Mouse (Mus musculus) lung, postnatal 0 days (tissue): ENCODE measurements at regions not wholly inside any gene's neighbourhood (a gene's known extent, or its start where the extent isn't known, plus 50 kb on each side); places are given as distances from the start of the nearest gene placed in this dataset.

Experiments used
- CTCF ChIP-seq: IDR thresholded peaks from 2 replicates; pipeline ENCODE4 v1.5.1; 2016; ENCODE audit warnings: antibody characterized with exemption, mild to moderate bottlenecking
- EP300 ChIP-seq: IDR thresholded peaks from 2 replicates; pipeline ENCODE4 v1.6.1; 2016; ENCODE audit warnings: antibody characterized with exemption, mild to moderate bottlenecking, control low read depth

DNA sequence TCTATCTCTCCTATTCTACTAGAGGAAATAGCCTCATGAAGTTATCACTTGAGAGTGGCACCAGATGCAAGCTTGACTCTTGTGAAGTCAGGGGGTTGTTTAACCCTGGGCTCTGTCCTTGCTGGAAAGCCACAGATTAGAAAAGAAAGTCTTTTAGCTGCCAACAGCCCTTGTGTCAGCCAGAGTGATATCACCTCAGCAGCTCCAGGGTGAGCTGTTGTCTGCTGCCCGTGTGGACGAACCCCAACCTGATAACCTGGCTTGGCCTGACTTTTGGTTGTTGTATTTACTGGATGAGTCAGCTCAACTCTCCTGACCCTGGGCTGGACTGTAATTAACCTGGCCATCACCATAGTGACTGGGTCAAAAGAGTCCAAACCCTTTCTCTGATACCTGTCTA, 88.6 kb upstream of the Serbp1 start:
- TF ChIP-seq EP300: no peak
- TF ChIP-seq CTCF: no peak
